Mouse (Mus musculus) layer of hippocampus, postnatal 10 days (tissue): Measurements from ENCODE around the gene Tmem163. TPM values are rescaled to one million over a fixed set of nuclear protein-coding genes. Genes with fewer than 3 reads are reported as not detected.

Experiments used
- DNase-seq, 2 experiments: peaks; one replicate each; pipeline ENCODE4 v3.0.0; 2021; ENCODE audit warnings: low spot score in 2 of 2
- total RNA-seq, 2 experiments: library from RNA; stranded (reverse); gene quantifications; 2 replicates each; pipeline ENCODE4 v1.2.3; 2021

Tmem163 gene
- total RNA-seq, 2 experiments from 2014 or later = 22.9 to 31.9 TPM

- DNase-seq = no peak
These were observed 171.1 kb downstream of the Tmem163 start for GRCm38 (mm10) chr1:127508067-127508739.

- DNase-seq = no peak
These were observed 172.2 kb downstream of the Tmem163 start for GRCm38 (mm10) chr1:127507042-127507650.

- no peak for DNase-seq
These were observed 178.6 kb downstream of the Tmem163 start for GRCm38 (mm10) chr1:127500701-127501100.

- peak; percentile 91 to 93 for DNase-seq
These were observed 179.1 kb downstream of the Tmem163 start for GRCm38 (mm10) chr1:127500219-127500618.

- DNase-seq = no peak
These were observed 180.6 kb downstream of the Tmem163 start for GRCm38 (mm10) chr1:127498746-127499145.

GRCm38 (mm10) chr1:127496737-127497543, 182.4 kb downstream of the Tmem163 start:
- peak; percentile 41 to 62 for DNase-seq

GRCm38 (mm10) chr1:127487161-127487560, 192.2 kb downstream of the Tmem163 start:
- DNase-seq = peak; percentile 55 to 58

GRCm38 (mm10) chr1:127484826-127485225, 194.5 kb downstream of the Tmem163 start:
- DNase-seq = peak; percentile 66 to 74

- no peak for DNase-seq
These were observed 195.2 kb downstream of the Tmem163 start for GRCm38 (mm10) chr1:127484188-127484587.

GRCm38 (mm10) chr1:127482911-127483310, 196.4 kb downstream of the Tmem163 start:
- DNase-seq = no peak

- DNase-seq = no peak
These were observed 203.6 kb downstream of the Tmem163 start for GRCm38 (mm10) chr1:127475756-127476155.

- no peak for DNase-seq
These were observed 209.2 kb downstream of the Tmem163 start for GRCm38 (mm10) chr1:127470175-127470574.

- no peak for DNase-seq
These were observed 212.1 kb downstream of the Tmem163 start for GRCm38 (mm10) chr1:127467238-127467637.

- no peak for DNase-seq
These were observed 214.1 kb downstream of the Tmem163 start for GRCm38 (mm10) chr1:127465292-127465691.

- no peak for DNase-seq
These were observed 215.3 kb downstream of the Tmem163 start for GRCm38 (mm10) chr1:127464041-127464440.

- no peak for DNase-seq
These were observed 218.3 kb downstream of the Tmem163 start for GRCm38 (mm10) chr1:127461017-127461416.

- no peak for DNase-seq
These were observed 219.8 kb downstream of the Tmem163 start for GRCm38 (mm10) chr1:127459576-127459975.

GRCm38 (mm10) chr1:127459015-127459451, 220.3 kb downstream of the Tmem163 start:
- DNase-seq = peak; percentile 65 to 76

GRCm38 (mm10) chr1:127453397-127453796, 226.0 kb downstream of the Tmem163 start:
- DNase-seq = no peak

- no peak for DNase-seq
These were observed 234.4 kb downstream of the Tmem163 start for GRCm38 (mm10) chr1:127444836-127445485.
